Mouse (Mus musculus): ENCODE data around the gene Zswim3. TPM values are rescaled to one million over a fixed set of nuclear protein-coding genes. Genes with fewer than 3 reads are reported as not detected.

Zswim3 gene
- polyA plus RNA-seq, 1 experiment: 10.1 TPM

DNA sequence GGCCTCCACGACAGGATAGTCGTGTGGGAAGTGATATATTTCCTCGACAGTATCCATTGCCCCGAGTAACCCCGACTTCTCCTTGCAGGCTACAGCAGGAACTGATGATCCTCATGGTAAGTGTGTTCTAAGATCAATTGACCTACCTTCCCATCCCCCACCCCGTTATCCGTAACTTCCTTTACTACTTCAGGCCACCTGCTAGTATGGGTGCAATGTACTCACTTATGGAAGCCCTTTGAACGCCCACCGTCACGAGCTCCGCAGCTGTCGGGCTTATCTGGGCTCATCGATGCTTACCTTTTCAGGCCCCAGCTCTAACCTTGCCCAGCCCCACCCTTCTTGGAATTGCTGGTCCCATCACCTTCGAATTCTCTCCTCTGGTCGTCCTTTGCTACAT lies 34.6 kb upstream of the Zswim3 start:
- DNase-seq (ENCODE audit: low read depth): no peak
- no peak for TF ChIP-seq CTCF (IDR thresholded peaks at IDR 0.05; ENCODE audit: borderline replicate concordance, extremely low read depth, insufficient read depth, insufficient read length)
- no peak for TF ChIP-seq POLR2A (IDR thresholded peaks at IDR 0.05; ENCODE audit: borderline replicate concordance, extremely low read depth, insufficient read depth, insufficient read length, poor library complexity, severe bottlenecking)

DNA sequence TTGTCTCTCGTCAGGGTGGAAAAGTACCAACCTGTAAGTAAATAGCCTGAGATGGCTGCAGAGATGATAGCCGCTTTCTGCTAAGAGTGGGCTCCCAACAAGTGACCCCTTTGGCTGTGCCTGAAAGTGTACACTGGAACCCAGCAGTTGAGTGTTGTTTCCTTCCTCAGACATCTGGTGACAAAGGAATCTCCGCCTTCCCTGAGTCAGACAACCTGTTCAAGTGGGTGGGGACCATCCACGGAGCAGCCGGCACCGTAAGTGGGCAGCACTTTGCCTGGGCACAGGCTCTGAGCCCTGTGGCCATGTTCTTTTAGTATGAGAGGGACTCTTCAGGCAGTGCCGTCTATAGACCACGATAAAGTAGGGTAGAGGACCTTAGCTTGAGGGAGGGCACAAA lies 33.8 kb upstream of the Zswim3 start:
- TF ChIP-seq POLR2A (IDR thresholded peaks at IDR 0.05; ENCODE audit: borderline replicate concordance, extremely low read depth, insufficient read depth, insufficient read length, poor library complexity, severe bottlenecking) (no peak), CTCF (IDR thresholded peaks at IDR 0.05; ENCODE audit: borderline replicate concordance, extremely low read depth, insufficient read depth, insufficient read length) (no peak)
- no peak for DNase-seq (ENCODE audit: low read depth)

DNA sequence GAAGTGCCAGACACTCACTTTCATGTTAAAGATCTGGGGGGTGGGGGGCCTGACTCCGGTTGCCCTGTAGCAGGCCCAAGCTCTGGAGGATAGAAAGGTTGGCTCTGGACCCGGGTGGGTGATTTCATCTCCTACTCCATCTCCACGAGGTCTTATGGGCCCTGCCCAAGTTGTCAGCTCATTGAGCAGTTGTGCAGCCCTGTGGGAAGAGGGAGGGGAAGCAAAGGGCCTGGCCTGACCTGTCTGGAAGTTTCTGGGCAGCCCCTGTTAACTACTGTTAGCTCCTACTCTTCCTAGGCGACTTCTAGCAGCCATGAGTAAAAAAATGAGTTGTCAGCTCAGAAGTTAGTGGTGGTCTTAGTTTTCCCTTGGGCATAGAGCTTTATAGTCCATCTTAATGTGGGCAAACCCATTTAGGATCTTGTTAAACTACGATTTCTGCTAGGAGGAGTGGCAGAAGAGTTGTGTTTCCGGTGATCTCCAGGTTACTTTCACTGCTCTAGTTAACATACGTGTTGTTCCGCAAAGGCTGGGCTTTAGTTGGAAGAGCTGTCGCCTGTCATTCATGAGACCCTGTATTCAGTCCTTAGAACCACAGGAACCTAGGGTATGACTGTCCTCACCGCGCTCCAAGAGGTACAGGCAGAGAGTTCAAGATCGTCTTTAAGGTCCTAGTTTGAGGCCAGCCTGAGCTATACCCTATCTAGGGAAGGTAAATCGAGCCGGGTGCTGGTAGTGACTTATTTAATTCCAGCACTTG lies 31.5 kb upstream of the Zswim3 start:
- DNase-seq (ENCODE audit: low read depth): no peak
- TF ChIP-seq POLR2A (IDR thresholded peaks at IDR 0.05; ENCODE audit: borderline replicate concordance, extremely low read depth, insufficient read depth, insufficient read length, poor library complexity, severe bottlenecking) (no peak), CTCF (IDR thresholded peaks at IDR 0.05; ENCODE audit: borderline replicate concordance, extremely low read depth, insufficient read depth, insufficient read length) (no peak)

DNA sequence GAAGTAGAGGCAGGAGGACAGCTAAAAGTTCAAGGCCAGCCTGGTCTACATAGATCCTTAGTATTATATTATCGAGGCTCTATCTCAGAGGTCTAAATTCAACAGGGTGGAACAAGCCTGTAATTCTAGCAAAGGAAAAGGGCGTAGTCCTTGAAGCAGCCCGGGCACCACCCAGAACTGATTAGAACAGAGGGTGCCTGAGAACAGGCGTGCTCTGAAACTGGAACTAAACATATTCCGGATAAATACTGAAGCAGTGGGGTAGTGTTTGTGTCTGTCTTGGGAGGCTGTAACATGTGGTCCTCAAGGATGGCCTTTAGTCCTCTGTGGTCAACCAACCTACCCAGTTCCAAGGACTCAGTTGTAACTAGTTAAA lies 30.9 kb upstream of the Zswim3 start:
- DNase-seq (ENCODE audit: low read depth): no peak
- TF ChIP-seq POLR2A (IDR thresholded peaks at IDR 0.05; ENCODE audit: borderline replicate concordance, extremely low read depth, insufficient read depth, insufficient read length, poor library complexity, severe bottlenecking) (no peak), CTCF (IDR thresholded peaks at IDR 0.05; ENCODE audit: borderline replicate concordance, extremely low read depth, insufficient read depth, insufficient read length) (no peak)

DNA sequence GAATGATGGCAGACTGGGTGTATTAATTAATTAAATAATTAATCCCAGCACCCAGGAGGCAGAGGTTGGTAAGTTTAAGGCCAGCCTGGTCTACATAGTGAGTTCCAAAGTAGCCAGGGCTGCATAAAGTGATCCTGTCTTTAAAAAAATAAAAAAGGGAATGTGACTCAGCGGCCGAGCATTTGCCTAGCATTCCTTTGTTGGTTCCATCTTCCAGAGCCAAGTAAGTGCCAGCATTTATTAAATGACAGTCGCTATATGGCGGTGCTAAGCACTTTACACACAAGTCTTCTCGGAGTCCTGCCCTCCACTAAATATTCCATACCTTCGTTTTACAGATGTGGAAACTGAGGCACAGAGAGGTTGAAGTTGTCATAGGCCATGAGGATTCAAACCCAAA lies 28.8 kb upstream of the Zswim3 start:
- no peak for TF ChIP-seq CTCF (IDR thresholded peaks at IDR 0.05; ENCODE audit: borderline replicate concordance, extremely low read depth, insufficient read depth, insufficient read length)
- TF ChIP-seq POLR2A (IDR thresholded peaks at IDR 0.05; ENCODE audit: borderline replicate concordance, extremely low read depth, insufficient read depth, insufficient read length, poor library complexity, severe bottlenecking): no peak
- DNase-seq (ENCODE audit: low read depth): no peak

DNA sequence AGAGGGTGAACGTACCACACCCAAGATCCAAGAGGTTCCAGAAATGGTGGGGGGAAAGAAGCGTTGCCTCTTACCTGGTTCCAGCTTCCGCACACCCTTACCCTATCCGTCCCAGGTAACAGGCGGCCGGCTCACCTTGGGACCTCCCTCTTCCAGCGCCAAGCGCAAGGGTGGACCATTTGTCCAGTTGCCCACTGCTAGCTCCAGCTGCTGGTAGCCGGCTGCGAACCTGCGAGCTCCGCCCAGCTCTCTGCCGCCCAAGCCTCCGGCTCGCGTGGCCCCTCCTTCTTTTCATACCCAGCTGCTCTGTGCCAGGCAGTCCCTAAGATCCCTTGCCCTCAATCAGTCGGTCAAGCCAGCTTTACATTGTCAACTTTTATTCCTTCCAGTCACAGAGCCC lies 28.1 kb upstream of the Zswim3 start:
- TF ChIP-seq POLR2A (IDR thresholded peaks at IDR 0.05; ENCODE audit: borderline replicate concordance, extremely low read depth, insufficient read depth, insufficient read length, poor library complexity, severe bottlenecking) (no peak), CTCF (IDR thresholded peaks at IDR 0.05; ENCODE audit: borderline replicate concordance, extremely low read depth, insufficient read depth, insufficient read length) (no peak)
- DNase-seq (ENCODE audit: low read depth): no peak

DNA sequence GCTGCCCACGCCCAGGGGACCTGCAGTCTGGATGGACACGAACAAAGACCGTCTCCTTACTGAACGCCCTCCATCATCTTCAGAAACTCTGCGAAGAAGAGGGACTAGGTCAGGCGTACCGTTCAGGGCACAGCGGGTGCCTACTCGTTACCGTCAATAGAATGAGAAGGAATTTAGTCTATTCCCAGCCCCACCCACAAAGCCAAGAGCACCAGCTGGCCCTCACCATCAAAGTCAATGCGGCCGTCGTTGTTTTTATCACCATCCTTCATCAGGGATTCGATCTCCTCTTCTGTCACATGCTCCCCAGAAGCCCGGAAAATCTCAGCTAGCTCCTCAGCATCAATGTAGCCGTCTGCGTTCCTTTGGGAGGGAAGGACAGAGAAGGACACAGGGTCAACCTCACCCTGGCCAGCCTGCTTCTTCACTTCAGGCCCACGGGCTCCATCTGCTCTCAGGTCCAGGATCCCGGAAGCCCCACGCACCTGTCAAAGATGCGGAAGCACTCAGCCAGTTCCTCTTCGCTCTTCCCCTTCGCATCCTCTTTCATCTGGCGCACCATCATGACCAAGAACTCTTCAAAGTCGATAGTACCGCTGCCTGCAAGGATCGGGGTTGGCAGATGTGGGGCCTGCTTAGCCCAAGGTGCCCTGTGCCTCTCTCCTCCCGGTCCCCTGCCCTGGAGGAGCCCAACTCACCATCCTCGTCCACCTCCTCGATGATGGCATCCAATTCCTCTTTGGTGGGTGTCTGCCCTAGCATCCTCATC lies 27.5 kb upstream of the Zswim3 start:
- DNase-seq (ENCODE audit: low read depth): no peak
- TF ChIP-seq POLR2A (IDR thresholded peaks at IDR 0.05; ENCODE audit: borderline replicate concordance, extremely low read depth, insufficient read depth, insufficient read length, poor library complexity, severe bottlenecking): no peak
- TF ChIP-seq CTCF (IDR thresholded peaks at IDR 0.05; ENCODE audit: borderline replicate concordance, extremely low read depth, insufficient read depth, insufficient read length): no peak

DNA sequence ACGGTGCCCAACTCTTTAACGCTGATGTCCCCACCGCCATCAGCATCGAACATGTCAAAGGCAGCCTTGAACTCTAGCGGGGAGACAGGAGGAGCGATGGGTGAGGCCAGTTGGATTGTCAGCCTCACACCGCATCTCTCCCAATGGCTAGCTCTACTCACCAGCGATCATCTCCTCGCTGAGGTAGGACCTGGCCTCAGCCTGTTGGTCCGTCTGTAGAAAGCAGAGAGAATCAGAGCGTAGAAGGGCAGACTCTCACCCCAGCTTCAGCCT lies 26.9 kb upstream of the Zswim3 start:
- TF ChIP-seq POLR2A (IDR thresholded peaks at IDR 0.05; ENCODE audit: borderline replicate concordance, extremely low read depth, insufficient read depth, insufficient read length, poor library complexity, severe bottlenecking): no peak
- no peak for TF ChIP-seq CTCF (IDR thresholded peaks at IDR 0.05; ENCODE audit: borderline replicate concordance, extremely low read depth, insufficient read depth, insufficient read length)
- no peak for DNase-seq (ENCODE audit: low read depth)

DNA sequence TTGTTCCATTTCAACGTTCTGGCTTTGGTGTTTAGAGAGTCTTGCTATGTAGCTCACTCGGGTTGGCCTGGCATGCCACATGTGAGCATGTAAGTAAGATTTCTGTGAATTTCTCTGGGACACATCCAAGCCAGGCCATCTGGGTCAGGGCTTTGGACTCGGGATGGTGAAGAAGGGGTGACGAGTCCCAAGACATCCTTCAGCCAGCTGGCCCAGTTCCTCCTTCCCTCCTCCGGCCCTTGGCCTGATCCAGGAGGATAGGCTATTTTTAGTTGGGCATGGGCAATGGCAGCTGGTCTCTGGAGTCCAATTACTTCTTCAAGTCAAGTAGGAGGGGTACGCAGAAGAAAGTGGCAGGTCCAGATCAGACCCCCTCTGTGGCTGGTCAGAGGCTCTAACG lies 26.1 kb upstream of the Zswim3 start:
- TF ChIP-seq CTCF (IDR thresholded peaks at IDR 0.05; ENCODE audit: borderline replicate concordance, extremely low read depth, insufficient read depth, insufficient read length) (no peak), POLR2A (IDR thresholded peaks at IDR 0.05; ENCODE audit: borderline replicate concordance, extremely low read depth, insufficient read depth, insufficient read length, poor library complexity, severe bottlenecking) (no peak)
- no peak for DNase-seq (ENCODE audit: low read depth)

DNA sequence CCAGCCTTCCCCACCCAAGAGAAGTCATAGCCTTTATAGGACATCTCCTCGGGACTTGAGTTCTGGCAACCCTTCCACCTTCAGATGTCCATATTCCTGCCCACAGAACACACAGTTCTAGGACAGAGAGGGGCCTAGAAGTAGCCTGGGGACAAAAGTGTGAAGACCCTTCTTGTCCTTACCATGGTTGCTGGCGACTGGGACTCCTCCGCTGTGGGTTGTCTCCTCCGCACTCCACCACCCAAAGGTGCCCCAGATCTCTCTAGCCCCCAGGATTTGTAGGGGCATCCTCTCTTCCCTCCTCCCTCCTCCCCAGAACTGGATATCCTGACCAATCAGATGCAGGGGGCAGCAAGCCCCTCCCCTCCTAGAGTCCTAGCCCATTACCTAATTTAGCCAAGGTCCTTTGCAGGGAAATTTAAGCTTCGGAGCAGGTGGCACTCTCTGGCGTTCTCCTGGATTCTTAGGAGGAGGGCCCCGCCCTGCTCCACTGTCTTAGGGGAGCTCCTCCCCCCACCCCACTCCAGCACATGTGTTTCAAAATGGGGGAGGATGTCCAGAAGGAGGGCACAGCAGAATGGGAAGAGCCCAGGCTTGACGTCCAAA lies 25.3 kb upstream of the Zswim3 start, which contains the start of gene Tnnc2:
Gene Tnnc2 (minus strand): TSS at position 487 of the 606 bp plus-strand sequence.
- no peak for DNase-seq (ENCODE audit: low read depth)
- TF ChIP-seq POLR2A (IDR thresholded peaks at IDR 0.05; ENCODE audit: borderline replicate concordance, extremely low read depth, insufficient read depth, insufficient read length, poor library complexity, severe bottlenecking) (no peak), CTCF (IDR thresholded peaks at IDR 0.05; ENCODE audit: borderline replicate concordance, extremely low read depth, insufficient read depth, insufficient read length) (no peak)

DNA sequence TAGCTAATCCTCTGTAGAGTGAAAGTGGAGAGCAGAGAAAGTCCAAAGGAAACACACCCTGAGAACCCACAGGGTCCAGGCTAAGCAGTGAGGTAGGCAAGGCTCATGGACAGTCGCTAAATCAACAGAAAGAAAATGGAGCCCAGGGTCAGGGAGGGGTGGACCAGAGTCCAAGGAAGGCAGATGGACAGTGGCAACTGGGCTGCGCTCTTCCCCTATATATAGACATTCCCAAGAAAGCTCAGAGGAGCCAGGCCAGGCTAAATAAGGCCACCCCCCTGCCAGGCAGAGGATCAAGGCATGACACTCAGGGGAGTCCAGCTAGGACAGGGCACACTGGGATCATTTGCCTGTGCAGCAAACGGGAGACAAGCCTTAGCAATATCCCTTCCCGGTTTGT lies 23.0 kb upstream of the Zswim3 start:
- no peak for DNase-seq (ENCODE audit: low read depth)
- TF ChIP-seq CTCF (IDR thresholded peaks at IDR 0.05; ENCODE audit: borderline replicate concordance, extremely low read depth, insufficient read depth, insufficient read length) (no peak), POLR2A (IDR thresholded peaks at IDR 0.05; ENCODE audit: borderline replicate concordance, extremely low read depth, insufficient read depth, insufficient read length, poor library complexity, severe bottlenecking) (no peak)

All from brain, embryonic 14.5 days (tissue).